Mouse (Mus musculus) left cerebral cortex, postnatal 10 days (tissue): ENCODE measurements around the gene Cars2. TPM values are rescaled to one million over a fixed set of nuclear protein-coding genes. Genes with fewer than 3 reads are reported as not detected.
"Not testable (repeated sequence)": the region's sequence is repeated elsewhere in the genome, so short reads cannot be mapped to it uniquely, and the experiment has no call there.

Experiments used
- DNase-seq, 2 experiments: peaks; one replicate each; pipeline ENCODE4 v3.0.0; 2021 to 2022; ENCODE audit warnings: low spot score in 2 of 2, mixed read lengths in 1 of 2; ENCODE audit errors: extremely low spot score in 1 of 2
- intact Hi-C: fragments of 180-260 bp; cut with DNase I; formaldehyde crosslinking; loops from one replicate; pipeline ENCODE4 v1.15.1; 2025
- total RNA-seq, 2 experiments: library from RNA; stranded (reverse); gene quantifications; 2 replicates each; pipeline ENCODE4 v1.2.3; 2021

The Cars2 gene
- total RNA-seq, 2 experiments from 2014 or later = 22.5 to 24.5 TPM

DNA sequence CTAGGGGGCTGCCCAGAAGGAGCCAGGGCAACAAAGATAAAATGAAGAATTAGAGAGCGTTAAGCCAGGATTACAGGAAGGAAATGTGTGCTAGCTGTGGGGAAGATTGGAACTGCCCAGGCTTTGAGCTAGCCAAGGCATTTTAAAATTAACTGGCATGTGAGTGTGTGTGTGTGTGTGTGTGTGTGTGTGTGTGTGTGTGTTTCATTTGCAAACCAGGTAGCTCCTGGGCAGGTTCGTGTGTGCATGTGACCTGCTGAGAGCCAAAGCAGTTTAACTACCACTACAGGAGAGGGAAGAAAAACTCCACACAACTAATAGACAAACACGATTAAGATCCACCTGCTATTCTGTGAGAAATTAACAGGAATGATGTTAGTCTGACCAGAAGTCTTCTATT lies 27.3 kb downstream of the Cars2 start:
- DNase-seq = no peak
- intact Hi-C loops = no loop called here

DNA sequence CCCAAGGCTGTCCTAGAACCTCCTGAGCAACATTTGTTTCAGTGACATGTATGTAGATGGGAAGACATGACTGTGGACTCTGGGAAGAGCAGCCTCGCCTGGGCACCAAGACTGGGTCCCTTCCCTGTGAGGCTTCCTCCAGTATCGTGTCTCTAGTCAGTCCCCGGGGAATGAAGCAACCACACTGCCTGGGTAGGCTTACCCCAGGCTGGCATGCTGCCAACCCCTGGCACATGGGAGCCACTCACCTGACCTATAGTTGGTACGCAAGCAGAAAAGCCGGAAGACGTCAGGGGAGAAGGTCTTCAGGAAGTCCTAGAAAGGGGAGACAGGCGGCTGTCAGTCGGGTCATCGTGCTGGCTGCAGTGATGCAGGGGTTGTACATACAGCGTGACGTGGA lies 31.9 kb downstream of the Cars2 start:
- DNase-seq = no peak
- intact Hi-C loops = no loop called here

DNA sequence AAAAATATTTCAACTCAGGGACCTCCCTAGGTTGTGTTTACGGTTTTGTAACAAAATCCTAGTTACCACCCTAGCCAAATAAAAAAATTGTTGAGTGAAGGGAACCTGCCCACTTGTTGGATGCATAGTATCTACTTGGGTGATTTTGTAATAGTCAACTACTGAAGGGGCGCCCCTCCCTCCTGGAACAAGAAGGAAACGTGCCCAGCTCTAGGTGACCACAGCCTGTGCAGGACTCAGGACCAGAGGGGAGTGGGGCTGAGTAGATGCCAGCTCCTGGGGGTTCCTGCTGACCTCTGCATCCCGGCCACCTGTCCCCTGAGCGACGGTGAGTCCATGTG lies 32.6 kb downstream of the Cars2 start:
- intact Hi-C loops = no loop called here

DNA sequence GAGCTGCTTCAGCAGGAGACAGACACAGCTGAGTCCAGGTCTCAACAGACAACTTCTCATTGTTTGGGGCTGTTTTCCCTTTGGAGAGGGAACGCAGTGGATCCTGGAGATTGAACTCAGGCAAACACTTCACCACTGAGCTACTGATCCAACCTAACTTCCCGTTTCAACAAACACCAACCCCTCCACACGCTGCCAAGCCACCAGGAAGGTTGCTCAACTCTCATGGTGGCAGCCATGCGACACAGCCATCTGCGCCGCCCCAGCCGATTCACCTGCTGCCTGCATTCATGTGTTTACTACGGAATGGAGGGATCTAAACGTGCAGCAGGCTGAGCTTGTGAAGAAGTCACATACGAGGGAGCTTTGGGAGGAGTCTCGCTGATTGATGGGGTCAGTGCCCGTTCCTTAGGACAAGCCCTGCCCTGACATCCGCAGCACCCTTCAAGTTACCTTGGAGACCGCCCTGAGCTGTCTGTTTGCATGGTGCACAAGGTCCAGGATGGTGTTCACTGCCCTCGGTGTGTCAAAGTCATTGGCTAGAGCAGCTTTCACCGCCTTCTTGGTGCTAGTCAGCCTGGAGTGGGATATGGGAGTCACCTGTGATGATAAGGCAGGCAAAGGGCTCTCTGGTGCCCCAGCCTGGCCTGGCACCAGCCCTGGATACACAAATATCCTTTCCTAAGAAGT lies 33.1 kb downstream of the Cars2 start:
- no peak for DNase-seq
- intact Hi-C loops = no loop called here

More for the DNA sequence above, 32.6 kb downstream of the Cars2 start:
- no peak for DNase-seq

DNA sequence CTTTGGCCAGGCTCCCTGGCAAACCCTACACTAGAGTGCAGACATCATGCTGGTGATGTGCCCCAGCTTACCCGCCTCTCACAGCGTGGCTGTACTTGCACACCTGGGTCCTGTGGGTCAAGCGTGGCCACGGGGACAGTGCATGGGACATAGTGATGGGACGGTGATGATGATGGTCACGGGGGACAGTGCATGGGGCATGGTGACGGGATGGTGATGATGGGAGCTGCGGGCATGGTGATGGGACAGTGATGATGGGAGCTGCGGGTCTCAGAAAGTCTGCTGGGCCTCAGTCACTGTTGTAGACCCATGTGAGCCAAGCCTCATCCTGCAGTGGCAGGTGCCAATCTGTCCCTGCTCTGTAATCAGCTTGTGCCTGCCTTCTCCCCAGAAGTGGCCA lies 34.3 kb downstream of the Cars2 start:
- no peak for DNase-seq
- intact Hi-C loops = no loop called here

DNA sequence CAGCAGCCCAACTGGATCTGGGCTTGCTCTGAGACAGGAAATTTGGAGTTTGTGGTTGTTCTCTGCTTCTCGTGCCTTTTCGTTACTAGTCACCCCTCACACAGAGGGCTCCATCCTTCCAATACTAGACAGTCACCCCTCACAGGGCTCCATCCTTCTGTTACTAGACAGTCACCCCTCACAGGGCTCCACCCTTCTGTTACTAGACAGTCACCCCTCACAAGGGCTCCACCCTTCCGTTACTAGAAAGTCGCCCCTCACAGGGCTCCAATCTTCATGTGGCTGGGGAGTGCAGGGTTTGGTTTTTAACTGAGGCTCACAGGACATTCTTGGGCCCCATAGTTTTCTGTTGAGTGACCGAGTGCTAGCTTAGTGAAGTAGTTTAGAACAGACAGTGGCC lies 37.3 kb downstream of the Cars2 start:
- intact Hi-C loops = no loop called here

DNA sequence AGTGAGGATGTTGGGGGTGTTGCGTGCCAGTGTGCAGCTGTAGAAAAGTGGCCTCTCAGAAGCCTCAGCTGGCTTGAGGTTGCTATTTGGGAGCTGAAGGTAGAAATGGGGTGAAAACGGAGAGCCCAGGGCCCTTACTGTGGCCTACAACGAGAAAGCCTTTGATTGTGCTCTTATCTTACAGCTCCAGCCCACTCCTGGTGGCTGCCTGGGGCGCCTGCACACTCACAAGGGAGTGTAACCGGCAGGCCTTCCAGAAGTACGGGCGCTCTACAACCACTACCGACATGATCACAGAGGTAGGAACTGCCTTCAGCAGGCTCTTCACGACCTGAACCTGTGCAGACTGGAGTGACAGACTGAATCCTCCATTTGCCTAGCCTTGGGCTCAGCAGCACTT lies 37.9 kb downstream of the Cars2 start:
- no peak for DNase-seq
- intact Hi-C loops = no loop called here

More for the DNA sequence above, 37.3 kb downstream of the Cars2 start:
- no peak for DNase-seq

DNA sequence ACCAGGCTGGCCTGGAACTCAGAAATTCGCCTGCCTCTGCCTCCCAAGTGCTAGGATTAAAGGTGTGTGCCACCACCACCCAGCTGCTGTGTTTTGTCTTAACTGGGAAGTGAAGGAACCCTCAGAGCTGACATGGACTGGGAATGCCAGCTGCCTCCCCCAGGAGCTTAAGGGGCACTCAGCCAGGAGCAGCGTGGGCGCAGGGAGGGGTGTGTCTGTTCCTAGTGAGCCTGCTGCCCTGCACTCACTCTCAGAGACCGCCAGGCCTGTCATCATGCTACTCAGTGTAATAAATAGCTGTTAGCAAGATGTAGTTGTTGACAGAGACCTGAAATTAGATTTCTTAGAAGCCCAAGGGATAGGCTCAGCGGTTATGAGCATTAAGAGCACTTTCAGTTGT lies 39.6 kb downstream of the Cars2 start:
- intact Hi-C loops = no loop called here

DNA sequence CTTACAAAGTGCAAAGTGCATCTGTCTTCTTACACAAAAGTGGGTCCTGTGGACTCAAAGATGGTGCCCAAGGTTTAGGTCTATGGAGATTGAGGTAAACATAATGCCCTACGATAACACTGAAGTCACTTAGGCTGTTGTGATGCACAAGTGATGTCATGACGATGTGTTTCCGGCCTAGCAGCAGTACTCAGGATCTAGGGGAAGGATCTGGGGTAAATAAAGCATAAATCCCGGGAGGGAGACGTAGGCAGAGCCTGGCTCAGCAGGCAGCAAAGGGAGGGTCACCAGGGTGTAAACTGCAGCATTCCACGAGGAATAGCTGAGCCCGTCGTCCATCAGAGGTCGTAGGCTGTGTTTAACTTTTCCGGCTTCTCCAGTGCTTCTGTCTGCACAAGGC lies 41.7 kb downstream of the Cars2 start:
- intact Hi-C loops = loop anchor here (5.0 kb wide), 2 partner anchors 33 to 108 kb away; no protein-coding TSS in a partner anchor
- DNase-seq = no peak

More for the DNA sequence above, 39.6 kb downstream of the Cars2 start:
- no peak for DNase-seq

DNA sequence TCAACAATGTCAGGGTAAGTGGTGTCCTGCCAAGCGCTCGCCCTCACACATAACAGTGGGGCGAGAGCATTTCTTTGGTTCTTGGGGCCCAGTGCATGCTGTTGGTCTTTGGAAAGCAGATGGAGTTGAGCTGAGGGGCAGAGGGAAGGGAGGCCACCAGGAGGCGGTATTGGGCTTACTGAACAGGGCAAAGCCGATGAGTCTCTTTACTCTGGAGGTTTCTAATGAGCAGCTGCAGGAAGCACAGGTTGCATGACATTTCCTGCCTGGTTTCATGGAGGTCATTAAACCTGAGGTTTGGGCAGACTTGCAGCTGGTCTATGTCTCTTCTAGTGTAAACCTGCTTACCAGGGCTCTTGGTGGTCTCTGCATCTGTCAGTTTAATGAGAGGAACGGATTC lies 43.8 kb downstream of the Cars2 start:
- intact Hi-C loops = loop anchor here (5.0 kb wide), 2 partner anchors 35 to 110 kb away; no protein-coding TSS in a partner anchor
- peak in 1 of 2 experiments; percentile 63 for DNase-seq

DNA sequence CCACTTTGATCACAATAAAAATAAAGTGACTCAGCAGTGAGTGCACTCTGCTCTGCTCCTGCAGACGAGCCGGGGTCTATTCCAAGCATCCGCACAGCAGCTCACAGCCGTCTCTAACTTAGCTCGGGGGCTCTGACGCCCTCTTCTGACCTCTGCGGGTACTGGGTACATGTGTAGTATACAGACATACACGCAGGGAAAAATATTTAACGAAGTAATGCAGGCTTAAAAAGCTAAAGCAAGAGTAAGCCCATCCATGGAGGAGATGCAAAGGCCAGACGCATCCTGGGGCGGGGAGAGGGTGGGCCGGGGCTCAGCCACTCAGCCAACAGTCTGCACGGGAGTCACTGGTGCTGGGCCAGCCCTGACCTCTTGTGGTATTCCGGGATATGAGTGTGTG lies 44.5 kb downstream of the Cars2 start:
- no peak for DNase-seq
- intact Hi-C loops = loop anchor here (5.0 kb wide), 2 partner anchors 36 to 111 kb away; no protein-coding TSS in a partner anchor

DNA sequence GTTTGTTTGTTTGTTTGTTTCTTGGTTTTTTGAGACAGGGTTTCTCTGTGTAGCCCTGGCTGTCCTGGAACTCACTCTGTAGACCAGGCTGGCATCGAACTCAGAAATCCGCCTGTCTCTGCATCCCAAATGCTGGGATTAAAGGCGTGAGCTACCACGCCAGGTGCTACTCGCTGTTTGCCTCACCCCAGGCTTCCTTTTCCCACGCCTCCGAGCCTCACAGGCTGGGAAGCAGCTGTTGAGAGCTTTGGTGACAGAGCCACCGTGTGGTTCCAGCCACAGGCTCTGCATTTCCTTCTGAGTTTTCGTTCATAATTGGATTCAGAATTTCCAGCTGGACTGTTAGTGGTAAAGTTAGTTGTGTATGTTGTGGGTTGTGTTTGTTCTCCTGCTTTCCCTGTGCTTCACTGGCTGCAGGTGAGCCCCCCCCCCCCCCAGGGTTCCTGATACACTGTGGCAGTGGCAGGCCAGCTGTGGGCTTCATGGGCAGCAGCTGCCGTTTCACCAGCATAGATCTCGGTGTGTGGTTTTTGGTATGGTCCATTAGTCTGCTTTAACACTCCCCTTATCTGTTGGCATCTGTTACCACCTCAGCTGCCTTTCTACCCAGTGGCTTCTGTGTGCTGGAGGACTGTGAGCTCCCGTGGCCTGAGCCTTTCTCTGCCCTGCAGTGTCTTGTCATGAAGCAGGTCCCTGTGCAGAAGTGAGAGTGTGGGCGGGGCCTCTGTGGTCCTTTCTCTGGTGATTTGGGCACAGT lies 46.9 kb downstream of the Cars2 start:
- no peak for DNase-seq
- intact Hi-C loops = no loop called here

DNA sequence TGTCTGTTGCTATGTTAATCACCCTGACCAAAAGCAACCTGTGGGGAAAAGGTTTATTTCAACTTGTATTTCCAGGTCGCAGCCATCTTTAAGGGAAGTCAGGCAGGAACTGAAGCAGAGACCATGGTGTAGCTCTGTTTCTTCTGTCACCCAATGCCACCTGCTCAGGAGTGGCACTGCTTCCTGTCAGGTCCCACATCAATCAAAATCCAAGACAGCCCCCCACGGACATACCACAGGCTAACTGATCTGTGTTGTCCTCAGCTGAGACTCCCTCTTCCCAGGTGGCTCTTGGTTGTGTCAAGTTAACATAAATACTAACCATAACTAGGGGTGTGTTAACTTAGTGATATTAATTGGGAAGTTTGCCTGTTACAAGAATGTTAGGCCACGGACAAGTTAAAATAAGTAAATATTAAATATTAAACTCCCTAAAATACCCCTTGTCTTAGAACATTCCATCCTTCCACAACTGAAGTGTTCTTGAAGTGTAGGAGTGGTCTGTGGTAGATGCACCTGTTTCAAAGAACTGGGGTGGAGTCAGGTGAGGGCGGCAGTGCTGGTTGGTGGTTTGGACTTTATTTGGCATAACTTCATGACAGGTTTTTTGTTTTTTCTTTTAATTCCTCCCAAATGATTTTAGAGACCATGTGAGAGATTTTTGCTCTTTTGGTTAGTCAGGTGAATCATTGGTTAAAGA lies 51.6 kb downstream of the Cars2 start:
- DNase-seq = peak in 1 of 2 experiments; percentile 5
- intact Hi-C loops = no loop called here

DNA sequence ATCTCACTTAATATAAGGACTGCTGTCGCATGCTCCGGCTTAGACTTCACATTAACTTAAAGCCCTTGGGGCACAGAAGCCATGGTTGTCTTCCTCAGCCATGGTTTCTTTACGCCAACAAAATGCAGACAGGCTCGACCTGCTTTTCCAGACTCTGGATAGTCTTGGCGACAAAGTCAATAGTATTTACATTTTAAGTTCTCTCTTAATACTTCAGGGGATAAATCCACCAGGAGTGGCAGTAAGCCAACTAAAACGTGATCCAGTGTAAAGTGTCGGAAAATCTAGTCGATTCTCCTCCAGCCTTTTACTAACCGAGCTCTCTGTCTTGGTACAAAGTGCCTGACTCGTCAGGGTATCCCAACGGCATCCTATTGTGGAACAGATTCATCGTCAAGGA lies 52.3 kb downstream of the Cars2 start:
- intact Hi-C loops = no loop called here
- peak in 1 of 2 experiments; percentile 10 for DNase-seq

DNA sequence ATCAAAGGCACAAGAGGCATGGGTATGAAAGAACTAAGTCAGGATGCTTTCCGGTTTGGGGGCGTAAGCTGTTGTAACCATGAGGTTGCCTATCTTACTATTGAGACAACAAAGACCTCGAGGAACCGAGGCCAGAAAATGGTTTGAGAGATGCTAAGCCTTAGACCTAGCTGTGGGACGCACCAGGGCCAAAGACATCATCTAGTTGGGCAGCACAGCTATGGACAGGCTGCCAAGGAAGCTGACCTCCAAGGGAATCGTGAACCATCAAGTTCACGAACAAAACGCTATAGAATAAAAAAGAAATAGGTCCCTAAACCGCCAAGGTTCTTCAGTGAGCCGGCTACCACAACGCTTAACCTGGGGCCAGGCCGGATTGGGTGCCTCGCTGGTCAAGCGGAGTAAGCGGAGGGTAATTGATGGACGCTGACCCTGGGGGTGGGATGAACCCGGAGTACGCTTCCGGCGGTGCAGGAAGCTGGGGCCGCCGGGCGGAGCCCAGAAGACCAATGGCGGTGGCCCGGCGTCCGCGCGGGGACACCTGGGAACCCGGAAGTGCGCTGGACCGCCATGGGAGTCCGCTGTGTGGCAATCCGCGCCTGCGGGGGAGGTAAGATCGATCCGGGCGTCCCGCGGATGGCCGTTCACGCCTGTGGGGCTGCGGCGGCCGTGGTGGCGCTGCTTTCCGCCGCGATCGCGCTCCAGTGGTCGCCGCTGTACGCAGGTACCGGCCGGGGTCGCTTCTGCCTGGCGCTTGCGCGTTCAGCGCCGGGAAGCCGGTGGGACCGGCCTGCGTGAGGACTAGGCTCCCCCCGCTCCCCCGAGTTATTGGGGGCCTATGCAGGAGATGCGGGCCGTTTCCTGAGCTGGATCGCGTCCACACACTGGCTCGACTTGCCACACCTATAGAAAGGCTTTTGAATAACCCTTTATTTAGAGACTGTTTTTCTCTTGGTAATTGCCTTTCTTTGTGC lies 53.3 kb downstream of the Cars2 start, which contains the start of gene Naxd:
TSS of gene Naxd (plus strand) at position 490 of the 974 bp plus-strand sequence.
- DNase-seq = peak; percentile 87 to 95
- intact Hi-C loops = no loop called here

DNA sequence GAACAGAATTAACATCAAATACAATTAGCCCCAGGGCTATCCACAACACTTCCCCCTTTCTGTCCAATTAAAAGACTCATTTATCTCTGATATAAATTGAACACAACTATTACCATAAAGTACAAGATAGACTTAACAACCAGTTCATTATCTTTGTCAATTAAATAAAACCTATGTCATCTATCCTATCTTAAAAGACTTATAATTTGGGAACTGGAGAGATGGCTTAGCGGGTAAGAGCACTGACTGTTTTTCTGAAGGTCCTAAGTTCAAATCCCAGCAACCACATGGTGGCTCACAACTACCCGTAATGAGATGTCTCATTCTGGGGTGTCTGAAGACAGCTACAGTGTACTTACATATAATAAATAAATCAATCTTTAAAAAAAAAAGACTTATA lies 58.2 kb downstream of the Cars2 start:
- intact Hi-C loops, DNase-seq: not testable (repeated sequence)

DNA sequence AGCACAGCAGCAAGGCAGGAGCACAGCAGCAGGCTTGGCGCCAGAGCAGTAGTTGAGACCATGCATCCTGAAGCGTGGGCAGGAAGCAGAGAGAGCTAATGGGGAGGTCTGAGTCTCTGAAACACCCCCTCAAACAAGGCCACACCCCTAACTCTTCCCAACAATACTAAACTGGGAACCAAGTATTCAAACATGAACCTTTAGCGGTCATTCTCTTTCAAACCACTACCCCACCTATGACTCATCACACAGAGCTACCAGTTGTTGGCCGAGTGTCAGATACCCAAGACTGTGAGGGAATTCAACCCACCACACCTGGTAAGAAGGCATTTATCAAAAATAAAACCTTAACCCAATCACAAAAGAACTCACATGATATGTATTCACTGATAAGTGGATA lies 63.4 kb downstream of the Cars2 start:
- no peak for DNase-seq
- intact Hi-C loops = loop anchor here (2.0 kb wide), 1 partner anchor 36 kb away; no protein-coding TSS in a partner anchor

DNA sequence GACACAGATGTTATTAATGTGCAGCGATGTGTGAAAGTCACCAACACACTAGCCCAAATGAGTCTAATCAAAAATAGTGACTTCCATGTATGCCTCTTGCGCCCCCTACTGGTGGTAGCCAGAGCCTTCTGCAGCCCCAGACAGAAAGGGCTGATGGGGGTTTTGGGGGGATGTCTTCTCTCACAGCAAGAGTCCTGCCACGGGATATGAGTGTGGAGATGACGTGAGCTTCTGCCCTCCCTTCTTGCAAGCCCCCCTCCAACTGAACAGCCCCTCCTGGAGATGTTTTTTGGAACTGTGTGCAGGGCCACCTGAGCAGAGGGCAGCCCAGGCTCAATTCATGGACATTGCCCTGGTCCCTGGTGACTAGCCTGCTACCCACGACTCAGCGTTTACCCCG lies 64.4 kb downstream of the Cars2 start:
- peak in 1 of 2 experiments; percentile 74 for DNase-seq
- intact Hi-C loops = loop anchor here (2.0 kb wide), 1 partner anchor 35 kb away; no protein-coding TSS in a partner anchor
